Mouse (Mus musculus): Measurements from ENCODE around the gene Hyls1. TPM values are rescaled to one million over a fixed set of nuclear protein-coding genes. Genes with fewer than 3 reads are reported as not detected.
A peak's percentile ranks its signal among the peaks of the same experiment; 100 is the strongest.

Hyls1 gene
- polyA plus RNA-seq, 1 experiment from 2014 or later: 15.0 TPM

GRCm38 (mm10) chr9:35541488-35541887 is 28.7 kb downstream of the Hyls1 start:
- no peak overlapping the region for H3K27ac ChIP-seq (replicated peaks)
- no peak overlapping the region for H3K9ac ChIP-seq (replicated peaks)
- H3K27me3 ChIP-seq (replicated peaks): no peaks in the 10 kb centered on the region
- WGBS: 9% methylated on average over 6 of the region's 6 CpGs
- H3K4me2 ChIP-seq: no peak overlapping the region
- no peaks in the 10 kb centered on the region for H3K9me3 ChIP-seq (replicated peaks)
- ATAC-seq (ENCODE audit: low FRiP score): peak; percentile 73
- H3K4me3 ChIP-seq (replicated peaks): no peak overlapping the region
- H3K4me1 ChIP-seq: no peaks in the 10 kb centered on the region
- peaks cover 41% of the 10 kb centered on the region for H3K36me3 ChIP-seq

DNA sequence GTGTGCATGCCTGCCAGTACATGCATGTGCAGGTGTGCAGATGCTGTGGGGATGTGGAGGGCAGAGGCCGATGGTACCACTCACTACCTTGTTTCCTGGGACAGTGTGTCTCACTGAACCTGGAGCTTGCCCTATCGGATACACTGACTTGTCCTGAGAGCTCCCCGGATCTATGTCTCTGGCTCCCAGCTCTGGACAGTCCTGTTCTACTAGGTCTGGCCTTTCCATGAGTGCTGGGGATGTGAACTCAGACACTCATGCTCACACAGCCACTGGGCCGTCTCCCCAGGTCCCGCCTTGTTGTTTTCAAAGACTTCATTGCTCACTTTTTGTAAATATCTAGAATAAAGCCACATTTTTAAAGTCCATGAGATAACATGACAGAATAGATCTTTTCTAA is 29.2 kb downstream of the Hyls1 start:
- H3K9ac ChIP-seq (replicated peaks): no peak overlapping the region
- no peaks in the 10 kb centered on the region for H3K27me3 ChIP-seq (replicated peaks)
- no peaks in the 10 kb centered on the region for H3K4me1 ChIP-seq
- 91% methylated on average over 5 of the region's 5 CpGs for WGBS
- H3K4me3 ChIP-seq (replicated peaks): no peak overlapping the region
- no peak for ATAC-seq (ENCODE audit: low FRiP score)
- H3K4me2 ChIP-seq: no peak overlapping the region
- no peaks in the 10 kb centered on the region for H3K9me3 ChIP-seq (replicated peaks)
- no peak overlapping the region for H3K27ac ChIP-seq (replicated peaks)
- peaks cover 37% of the 10 kb centered on the region for H3K36me3 ChIP-seq

- Histone ChIP-seq H3K4me3 (replicated peaks) (no peak overlapping the region), H3K27ac (replicated peaks) (no peak overlapping the region), H3K9me3 (replicated peaks) (no peaks in the 10 kb centered on the region), H3K4me2 (no peak overlapping the region), H3K9ac (replicated peaks) (no peak overlapping the region), H3K36me3 (peaks cover 20% of the 10 kb centered on the region), H3K4me1 (no peaks in the 10 kb centered on the region), H3K27me3 (replicated peaks) (no peaks in the 10 kb centered on the region)
- no peak for ATAC-seq (ENCODE audit: low FRiP score)
- 76% methylated on average over 13 of the region's 13 CpGs for WGBS
Observed at GRCm38 (mm10) chr9:35539001-35539750, 31.0 kb downstream of the Hyls1 start.

DNA sequence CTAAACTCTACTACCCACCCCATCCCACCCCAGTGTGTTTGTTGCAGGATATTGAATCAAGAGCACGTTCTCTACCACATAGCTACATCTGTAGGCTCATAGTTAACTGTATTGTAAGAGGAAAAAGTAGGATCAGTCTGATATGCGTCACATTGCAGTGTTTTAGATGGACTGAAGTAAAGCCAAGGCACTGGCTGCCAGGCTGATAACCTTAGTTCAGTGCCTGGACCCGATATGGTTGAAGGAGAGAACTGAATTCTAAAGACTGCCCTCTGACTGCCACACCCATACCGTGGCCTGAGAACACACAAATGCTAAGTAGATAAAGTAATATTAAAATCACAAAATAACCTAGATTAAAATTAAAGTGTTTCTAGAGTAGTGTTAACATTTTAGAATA is 34.3 kb downstream of the Hyls1 start:
- Histone ChIP-seq H3K36me3 (0 out of 2 replicates have a peak, but pooled peaks cover 5% of the 10 kb centered on the region), H3K27ac (replicated peaks) (no peak overlapping the region), H3K4me3 (replicated peaks) (no peak overlapping the region), H3K27me3 (replicated peaks) (no peaks in the 10 kb centered on the region), H3K9ac (replicated peaks) (no peak overlapping the region), H3K4me2 (no peak overlapping the region), H3K4me1 (no peaks in the 10 kb centered on the region), H3K9me3 (replicated peaks) (no peaks in the 10 kb centered on the region)
- no peak for ATAC-seq (ENCODE audit: low FRiP score)
- WGBS: 79% methylated on average over 4 of the region's 4 CpGs

GRCm38 (mm10) chr9:35535110-35535509 is 35.1 kb downstream of the Hyls1 start:
- 7% methylated on average over 2 of the region's 2 CpGs for WGBS
- Histone ChIP-seq H3K9me3 (replicated peaks) (no peaks in the 10 kb centered on the region), H3K9ac (replicated peaks) (no peak overlapping the region), H3K36me3 (no peaks in the 10 kb centered on the region), H3K4me3 (replicated peaks) (no peak overlapping the region), H3K4me1 (no peaks in the 10 kb centered on the region), H3K27ac (replicated peaks) (no peak overlapping the region), H3K4me2 (no peak overlapping the region), H3K27me3 (replicated peaks) (no peaks in the 10 kb centered on the region)
- ATAC-seq (ENCODE audit: low FRiP score): peak; percentile 89

DNA sequence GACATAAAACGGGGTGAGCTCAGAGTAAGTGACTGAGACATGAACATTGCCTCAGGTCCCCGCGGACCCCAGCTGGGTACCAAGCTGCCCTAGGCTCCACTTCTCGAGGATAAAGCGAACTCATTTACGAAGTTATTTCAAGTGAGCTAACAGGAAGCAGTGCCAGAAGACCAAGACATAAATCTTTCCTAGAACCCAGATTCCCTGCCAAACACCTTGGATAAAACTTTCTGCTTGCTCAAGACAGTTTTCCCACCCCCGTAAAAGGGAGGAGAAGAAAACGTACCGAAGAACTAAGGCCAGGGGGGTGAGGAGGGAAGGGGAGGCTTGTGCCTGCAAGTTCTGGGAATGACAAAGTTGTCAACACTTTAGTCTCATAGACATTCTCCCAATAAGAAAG is 36.9 kb downstream of the Hyls1 start:
- Histone ChIP-seq H3K9ac (replicated peaks) (no peak overlapping the region), H3K27me3 (replicated peaks) (no peaks in the 10 kb centered on the region), H3K9me3 (replicated peaks) (no peaks in the 10 kb centered on the region), H3K4me3 (replicated peaks) (no peak overlapping the region), H3K36me3 (no peaks in the 10 kb centered on the region), H3K4me1 (peaks cover 8% of the 10 kb centered on the region), H3K4me2 (no peak overlapping the region), H3K27ac (replicated peaks) (no peak overlapping the region)
- no peak for ATAC-seq (ENCODE audit: low FRiP score)
- 63% methylated on average over 9 of the region's 9 CpGs for WGBS

- Histone ChIP-seq H3K4me3 (replicated peaks) (no peak overlapping the region), H3K27ac (replicated peaks) (0 out of 2 replicates have a peak overlapping the region, but pooled peaks have one; percentile 37), H3K9ac (replicated peaks) (no peak overlapping the region), H3K4me1 (peaks cover 8% of the 10 kb centered on the region), H3K27me3 (replicated peaks) (no peaks in the 10 kb centered on the region), H3K36me3 (no peaks in the 10 kb centered on the region), H3K9me3 (replicated peaks) (no peaks in the 10 kb centered on the region), H3K4me2 (no peak overlapping the region)
- WGBS: 19% methylated on average over 1 of the region's 1 CpGs
- no peak for ATAC-seq (ENCODE audit: low FRiP score)
Observed at GRCm38 (mm10) chr9:35529796-35530195, 40.4 kb downstream of the Hyls1 start.

DNA sequence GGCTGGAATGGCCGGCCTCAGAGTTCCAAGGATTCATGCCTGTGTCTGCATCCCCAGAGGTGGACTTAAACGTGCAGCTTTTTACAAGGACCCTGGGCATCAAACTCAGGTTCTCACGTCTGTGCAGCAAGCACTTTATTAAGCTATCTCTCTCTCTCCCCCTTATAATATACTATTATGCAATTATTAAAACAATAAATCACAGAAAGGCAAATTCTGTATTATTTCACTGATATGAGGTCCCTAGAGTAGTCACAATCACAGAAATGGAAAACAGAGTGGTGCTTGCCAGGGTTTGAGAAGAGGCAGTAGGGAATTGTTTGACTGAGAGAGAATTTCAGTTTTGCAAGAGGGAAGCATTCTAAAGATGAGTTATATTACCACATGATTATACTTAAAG is 41.1 kb downstream of the Hyls1 start:
- Histone ChIP-seq H3K27ac (replicated peaks) (peak overlapping the region; percentile 61), H3K4me3 (replicated peaks) (no peak overlapping the region), H3K9ac (replicated peaks) (no peak overlapping the region), H3K36me3 (no peaks in the 10 kb centered on the region), H3K27me3 (replicated peaks) (no peaks in the 10 kb centered on the region), H3K4me2 (no peak overlapping the region), H3K4me1 (peaks cover 10% of the 10 kb centered on the region), H3K9me3 (replicated peaks) (no peaks in the 10 kb centered on the region)
- ATAC-seq (ENCODE audit: low FRiP score): peak; percentile 85
- 51% methylated on average over 3 of the region's 3 CpGs for WGBS

- ATAC-seq (ENCODE audit: low FRiP score): peak; percentile 78
- H3K27ac ChIP-seq (replicated peaks): peak overlapping the region; percentile 58
Observed at GRCm38 (mm10) chr9:35523941-35524411, 46.2 kb downstream of the Hyls1 start.

DNA sequence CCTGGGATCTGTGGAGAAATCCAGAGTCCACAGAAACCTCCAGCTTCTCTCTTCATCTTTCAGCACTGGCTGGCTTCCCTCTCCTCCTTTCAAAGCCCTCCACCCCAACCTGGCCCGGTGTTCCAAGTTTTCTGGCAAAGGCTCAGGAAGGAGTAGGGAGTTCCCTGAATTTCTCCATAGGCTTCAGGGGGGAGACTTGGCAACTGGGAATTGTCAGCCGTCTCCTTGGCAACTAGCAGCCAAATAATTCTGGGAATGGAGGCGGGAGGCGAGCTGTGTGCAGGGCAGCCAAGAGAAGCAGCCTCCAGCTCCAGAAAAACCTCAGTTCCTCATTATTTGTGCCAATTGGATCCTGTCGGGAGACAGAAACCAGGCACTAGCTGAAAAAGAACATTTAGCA is 46.7 kb downstream of the Hyls1 start:
- Histone ChIP-seq H3K4me3 (replicated peaks) (no peak overlapping the region), H3K9ac (replicated peaks) (no peak overlapping the region), H3K9me3 (replicated peaks) (no peaks in the 10 kb centered on the region), H3K36me3 (no peaks in the 10 kb centered on the region), H3K27me3 (replicated peaks) (no peaks in the 10 kb centered on the region), H3K27ac (replicated peaks) (peak overlapping the region; percentile 58), H3K4me1 (peaks cover 12% of the 10 kb centered on the region), H3K4me2 (peak overlapping the region; percentile 20; the same call in 1 of the 2 replicates)
- 17% methylated on average over 5 of the region's 5 CpGs for WGBS
- ATAC-seq (ENCODE audit: low FRiP score): peak; percentile 78

More at GRCm38 (mm10) chr9:35523941-35524411, 46.2 kb downstream of the Hyls1 start:
- Histone ChIP-seq H3K4me3 (replicated peaks) (no peak overlapping the region), H3K4me1 (peaks cover 14% of the 10 kb centered on the region), H3K9me3 (replicated peaks) (no peaks in the 10 kb centered on the region), H3K36me3 (no peaks in the 10 kb centered on the region), H3K4me2 (peak overlapping the region; percentile 20), H3K9ac (replicated peaks) (no peak overlapping the region), H3K27me3 (replicated peaks) (no peaks in the 10 kb centered on the region)
- WGBS: 16% methylated on average over 7 of the region's 7 CpGs

GRCm38 (mm10) chr9:35522821-35523515 is 47.2 kb downstream of the Hyls1 start:
- ATAC-seq (ENCODE audit: low FRiP score): no peak
- no peaks in the 10 kb centered on the region for H3K27me3 ChIP-seq (replicated peaks)
- H3K36me3 ChIP-seq: no peaks in the 10 kb centered on the region
- H3K9ac ChIP-seq (replicated peaks): no peak overlapping the region
- no peak overlapping the region for H3K4me3 ChIP-seq (replicated peaks)
- 72% methylated on average over 1 of the region's 1 CpGs for WGBS
- H3K4me1 ChIP-seq: peaks cover 12% of the 10 kb centered on the region
- H3K4me2 ChIP-seq: no peak overlapping the region
- no peaks in the 10 kb centered on the region for H3K9me3 ChIP-seq (replicated peaks)
- H3K27ac ChIP-seq (replicated peaks): peak overlapping the region; percentile 58

- H3K4me3 ChIP-seq (replicated peaks): no peak overlapping the region
- no peak overlapping the region for H3K4me2 ChIP-seq
- no peak overlapping the region for H3K27ac ChIP-seq (replicated peaks)
- H3K4me1 ChIP-seq: peaks cover 12% of the 10 kb centered on the region
- H3K9me3 ChIP-seq (replicated peaks): no peaks in the 10 kb centered on the region
- H3K36me3 ChIP-seq: no peaks in the 10 kb centered on the region
- no peak for ATAC-seq (ENCODE audit: low FRiP score)
- no peaks in the 10 kb centered on the region for H3K27me3 ChIP-seq (replicated peaks)
- 84% methylated on average over 2 of the region's 2 CpGs for WGBS
- no peak overlapping the region for H3K9ac ChIP-seq (replicated peaks)
Observed at GRCm38 (mm10) chr9:35522241-35522640, 48.0 kb downstream of the Hyls1 start.
